8 mouse cellular contexts compared by ENCODE assay signal in the genomic region with DNA sequence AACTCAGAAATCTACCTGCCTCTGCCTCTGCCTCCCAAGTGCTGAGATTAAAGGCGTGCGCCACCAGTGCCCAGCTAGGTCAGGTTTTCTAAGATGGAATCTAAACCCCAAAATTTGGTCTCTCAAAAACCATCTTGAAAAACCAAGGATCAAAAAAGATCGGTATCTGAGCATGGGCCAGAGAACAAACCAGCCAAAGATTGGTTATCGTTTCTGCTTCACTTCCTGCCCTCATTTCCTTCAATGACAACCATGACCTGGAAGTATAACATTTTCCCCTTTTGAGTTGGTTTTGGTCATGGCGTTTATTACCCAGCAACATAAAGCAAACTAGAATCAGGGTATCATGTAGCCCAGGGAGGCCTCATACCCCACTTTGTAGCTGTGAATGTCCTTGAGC. TPM values are rescaled to one million over a fixed set of nuclear protein-coding genes. Genes with fewer than 3 reads are reported as not detected.
DNase-seq lines count a peak whose midpoint lies in the region; ATAC-seq and TF ChIP-seq lines count a peak whose summit lies in the region.

No protein-coding gene starts in this region.

- 83% methylated on average over 5 of the region's 5 CpGs for WGBS in liver, adult 2 months
- 96% methylated on average over 5 of the region's 5 CpGs for WGBS in hindbrain, postnatal 0 days
- 95% methylated on average over 5 of the region's 5 CpGs for WGBS in neural tube, embryonic 13.5 days

- peaks cover 6% of the 10 kb centered on the region for H3K36me3 ChIP-seq in liver, adult 2 months (ENCODE audit: control insufficient read depth, insufficient read depth, low read length)
- H3K36me3 ChIP-seq in hindbrain, postnatal 0 days (ENCODE audit: insufficient read depth, low read length) = no peaks in the 10 kb centered on the region
- no peaks in the 10 kb centered on the region for H3K36me3 ChIP-seq in neural tube, embryonic 13.5 days

- no peak overlapping the region for H3K4me2 ChIP-seq in hindbrain, postnatal 0 days (ENCODE audit: low read depth, low read length)
- H3K4me2 ChIP-seq in neural tube, embryonic 13.5 days = no peak overlapping the region

- H3K27ac ChIP-seq in liver, adult 2 months (replicated peaks; ENCODE audit: insufficient read depth, low read depth, low read length) = no peak overlapping the region
- peak overlapping the region; percentile 99 for H3K27ac ChIP-seq in hindbrain, postnatal 0 days
- peak overlapping the region; percentile 100 for H3K27ac ChIP-seq in neural tube, embryonic 13.5 days (replicated peaks)

- peak; percentile 83 for DNase-seq in heart, adult 11 months
- no peak for DNase-seq in heart, adult 8-10 months (ENCODE audit: low spot score)
- DNase-seq in liver, adult 2 months (ENCODE audit: extremely low read depth, low read depth, low spot score) = peak; percentile 3
- DNase-seq in liver = no peak
- DNase-seq in hindbrain, postnatal 0 days (ENCODE audit: low spot score) = no peak
- DNase-seq in T-cell, adult 2 months (ENCODE audit: low spot score) = no peak
- DNase-seq in adrenal gland, postnatal 10 days = no peak

- H3K4me1 ChIP-seq in liver, adult 2 months (ENCODE audit: control insufficient read depth, insufficient read depth, low read length) = peaks cover 11% of the 10 kb centered on the region; the same call in 1 of the 2 replicates
- H3K4me1 ChIP-seq in hindbrain, postnatal 0 days (ENCODE audit: insufficient read depth, low read length) = 0 out of 2 replicates have a peak, but pooled peaks cover 10% of the 10 kb centered on the region
- H3K4me1 ChIP-seq in neural tube, embryonic 13.5 days (replicated peaks) = peaks cover 27% of the 10 kb centered on the region

- H3K9me3 ChIP-seq in hindbrain, postnatal 0 days (ENCODE audit: low read length) = no peaks in the 10 kb centered on the region
- H3K9me3 ChIP-seq in neural tube, embryonic 13.5 days = no peaks in the 10 kb centered on the region

- no peaks in the 10 kb centered on the region for H3K27me3 ChIP-seq in liver, adult 2 months (ENCODE audit: control insufficient read depth, insufficient read depth, low read length)
- H3K27me3 ChIP-seq in hindbrain, postnatal 0 days (ENCODE audit: insufficient read depth, low read length) = no peaks in the 10 kb centered on the region
- H3K27me3 ChIP-seq in neural tube, embryonic 13.5 days = no peaks in the 10 kb centered on the region

- ATAC-seq in hindbrain, postnatal 0 days = no peak
- ATAC-seq in neural tube, embryonic 13.5 days (ENCODE audit: low read depth) = no peak

- TF ChIP-seq CTCF in liver, adult 2 months (IDR thresholded peaks at IDR 0.05; ENCODE audit: low read depth, low read length) = no peak
- TF ChIP-seq CTCF in hindbrain, postnatal 0 days (IDR thresholded peaks at IDR 0.05; ENCODE audit: low read depth) = no peak

- no peak overlapping the region for H3K4me3 ChIP-seq in liver, adult 2 months (ENCODE audit: insufficient read depth, low read depth, low read length)
- H3K4me3 ChIP-seq in hindbrain, postnatal 0 days (ENCODE audit: low read length) = no peak overlapping the region
- H3K4me3 ChIP-seq in neural tube, embryonic 13.5 days = no peak overlapping the region

- no peak overlapping the region for H3K9ac ChIP-seq in liver, adult 2 months (ENCODE audit: low read depth, low read length)
- no peak overlapping the region for H3K9ac ChIP-seq in hindbrain, postnatal 0 days (replicated peaks; ENCODE audit: low read length)
- H3K9ac ChIP-seq in neural tube, embryonic 13.5 days = peak overlapping the region; percentile 93; the same call in 1 of the 2 replicates

- H3K79me2 ChIP-seq in liver, adult 2 months (ENCODE audit: control insufficient read depth, insufficient read depth, low read length) = peaks cover 16% of the 10 kb centered on the region; the same call in 1 of the 2 replicates

- no peak for TF ChIP-seq POLR2A in liver, adult 2 months (IDR thresholded peaks at IDR 0.05; ENCODE audit: extremely low read depth, insufficient read depth, low read length)

RNA-seq across cellular contexts. Expression of a gene that starts 2.1 kb away (rescaled TPM):
- total RNA-seq in heart, adult 8-10 months (2022) = 100 to 1,000 TPM; 132 to 185 (median 159) TPM
- 44.2 and 45.5 TPM in 2 replicates for total RNA-seq in liver, adult 2 months (2014; rRNA removed)
- 13.9 and 14.1 TPM in 2 replicates for polyA plus RNA-seq in liver, adult 2 months (2012; rRNA removed)
- 64.9 and 67.8 TPM in 2 replicates for total RNA-seq in hindbrain, postnatal 0 days (2014; rRNA removed)
- polyA plus RNA-seq in hindbrain, postnatal 0 days (2015; fragmentation: Nextera tagmentation; extraction: Ambion mirVana) = 131 and 137 TPM in 2 replicates
- 219 and 224 TPM in 2 replicates for polyA plus RNA-seq in neural tube, embryonic 13.5 days (2015; fragmentation: Nextera tagmentation; extraction: Ambion mirVana)
- 100 to 1,000 TPM; 358 to 456 TPM for total RNA-seq in adrenal gland, postnatal 10 days (2021)

RNA-seq across cellular contexts. Expression of a gene that starts 47.5 kb away (rescaled TPM):
- total RNA-seq in heart, adult 8-10 months (2022) = 10 to 100 TPM; 57.9 to 75.1 (median 64.5) TPM
- total RNA-seq in liver, adult 2 months (2014; rRNA removed) = 29.5 and 34.1 TPM in 2 replicates
- 35.9 and 40.1 TPM in 2 replicates for polyA plus RNA-seq in liver, adult 2 months (2012; rRNA removed)
- total RNA-seq in hindbrain, postnatal 0 days (2014; rRNA removed) = 7.4 and 11.6 TPM in 2 replicates
- polyA plus RNA-seq in hindbrain, postnatal 0 days (2015; fragmentation: Nextera tagmentation; extraction: Ambion mirVana) = 16.3 and 17.0 TPM in 2 replicates
- polyA plus RNA-seq in neural tube, embryonic 13.5 days (2015; fragmentation: Nextera tagmentation; extraction: Ambion mirVana) = 16.4 and 19.1 TPM in 2 replicates
- total RNA-seq in adrenal gland, postnatal 10 days (2021) = 10 to 100 TPM; 79.2 to 94.0 TPM

Comparison
In these comparisons a context has a peak if more than half of its experiments do, and no peak if none do; other contexts are left out.
1. DNase-seq: peak in heart, adult 11 months (single experiment) and liver, adult 2 months (single experiment); none in heart, adult 8-10 months (single experiment), liver (single experiment), hindbrain, postnatal 0 days (single experiment), T-cell, adult 2 months (single experiment) and adrenal gland, postnatal 10 days (single experiment).